Mouse (Mus musculus) olfactory bulb, adult 2 months (tissue): ENCODE results near the gene Inca1. TPM values are rescaled to one million over a fixed set of nuclear protein-coding genes. Genes with fewer than 3 reads are reported as not detected.
A peak's percentile ranks its signal among the peaks of the same experiment; 100 is the strongest.

Source experiments
- H3K27ac ChIP-seq: fragments of 200-500 bp; 2 replicates; pipeline ENCODE4 v1.5.1; 2012; ENCODE audit warnings: low read depth, low read length; ENCODE audit not compliant: insufficient read depth
- H3K4me1 ChIP-seq: fragments of 200-500 bp; 2 replicates; pipeline ENCODE4 v1.6.1; 2012; ENCODE audit warnings: low read length; ENCODE audit not compliant: control insufficient read depth, insufficient read depth
- H3K4me3 ChIP-seq: fragments of 200-500 bp; 2 replicates; pipeline ENCODE4 v1.5.1; 2012; ENCODE audit warnings: mild to moderate bottlenecking, low read depth, low read length, moderate library complexity; ENCODE audit not compliant: insufficient read depth
- CTCF ChIP-seq: fragments of 200-500 bp; IDR thresholded peaks from 2 replicates; pipeline ENCODE4 v1.5.1; 2012; ENCODE audit warnings: low read depth, mild to moderate bottlenecking, low read length, moderate library complexity; ENCODE audit not compliant: insufficient read depth
- POLR2A ChIP-seq: fragments of 200-500 bp; IDR thresholded peaks from 2 replicates; pipeline ENCODE4 v1.6.1; 2012; ENCODE audit warnings: mild to moderate bottlenecking, low read depth, low read length, moderate library complexity; ENCODE audit not compliant: insufficient read depth
- WGBS: fragments of 180-500 bp; shearing (Covaris S2); methylation state at CpG from one replicate; pipeline ENCODE4 v1.1.7; 2018; 5-methylcytosine and 5-hydroxymethylcytosine counted together
- polyA plus RNA-seq: library from polyadenylated mRNA; stranded (reverse); fragments of >200 nt; gene quantifications from 2 replicates; pipeline ENCODE4 v1.2.4, GENCODE M21; 2012; ENCODE audit warnings: low replicate concordance; ENCODE audit not compliant: missing spikeins, insufficient read depth, insufficient read length

Inca1 gene
- polyA plus RNA-seq, 1 experiment = not detected

DNA sequence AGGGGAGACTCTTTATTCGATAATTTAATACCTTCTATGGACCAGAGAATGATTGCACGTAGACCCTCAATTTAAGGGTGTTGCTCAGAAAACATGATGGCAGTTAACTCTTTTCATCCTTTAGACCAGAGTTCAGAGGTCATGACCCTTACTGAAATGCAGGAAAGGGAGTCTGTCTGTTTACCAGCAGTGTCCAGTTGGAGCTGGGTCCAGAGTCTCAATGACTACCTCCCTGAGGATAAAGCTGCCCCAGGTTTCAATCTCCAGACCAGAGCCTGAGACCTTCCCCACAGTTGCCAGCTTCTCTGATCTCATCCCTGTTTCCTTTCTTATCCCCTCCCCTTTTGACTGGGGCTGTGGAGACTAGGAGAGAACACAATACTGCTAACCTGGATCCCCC, 21.4 kb downstream of the Inca1 start:
- H3K4me1 ChIP-seq = peaks cover 10% of the 10 kb centered on the region
- no peak for TF ChIP-seq CTCF
- H3K4me3 ChIP-seq = no peak overlapping the region
- H3K27ac ChIP-seq = no peak overlapping the region
- WGBS = 88% methylated on average over 2 of the region's 2 CpGs

DNA sequence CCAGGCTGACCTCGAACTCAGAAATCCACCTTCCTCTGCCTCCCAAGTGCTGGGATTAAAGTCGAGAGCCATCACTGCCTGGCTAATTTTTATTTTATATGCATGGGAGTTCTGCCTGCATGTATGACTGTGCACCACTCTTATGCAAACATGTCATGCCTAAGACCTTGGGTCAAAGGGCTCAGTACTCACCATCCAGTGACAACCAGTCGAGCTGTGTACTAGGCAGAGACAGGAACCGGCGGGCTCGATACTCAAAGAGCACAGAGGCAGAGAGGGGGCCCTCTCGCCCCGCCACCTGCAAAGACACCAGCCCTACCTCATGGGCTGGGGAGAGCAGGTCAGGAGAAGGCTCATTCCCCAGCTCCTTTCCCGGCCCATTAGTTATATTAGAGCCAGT, 21.9 kb downstream of the Inca1 start:
- Histone ChIP-seq H3K4me3 (no peak overlapping the region), H3K27ac (no peak overlapping the region), H3K4me1 (peaks cover 10% of the 10 kb centered on the region)
- TF ChIP-seq CTCF (no peak), POLR2A (no peak)
- WGBS = 87% methylated on average over 9 of the region's 9 CpGs

DNA sequence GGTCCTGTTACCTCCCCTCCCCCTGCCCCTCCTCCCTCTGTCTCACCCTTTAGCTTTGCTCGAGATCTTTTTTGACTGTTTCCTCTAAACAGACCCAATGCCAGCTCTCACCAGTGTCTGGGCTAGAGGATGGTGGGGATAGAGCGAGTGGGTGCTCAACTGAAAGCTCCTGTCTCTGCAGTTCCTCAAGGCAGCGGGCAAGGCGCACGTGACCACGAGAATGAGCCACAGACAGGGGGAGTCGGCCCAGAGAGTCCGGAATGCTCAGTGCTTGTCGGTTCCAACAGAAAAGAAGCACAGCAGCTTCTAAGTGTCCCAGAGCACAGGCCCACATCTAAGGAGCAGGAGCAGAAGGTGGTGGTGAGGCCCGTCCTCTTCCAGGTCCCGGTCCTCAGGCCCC, 25.5 kb downstream of the Inca1 start:
- peaks cover 15% of the 10 kb centered on the region for H3K4me1 ChIP-seq
- H3K27ac ChIP-seq = no peak overlapping the region
- TF ChIP-seq CTCF = no peak
- TF ChIP-seq POLR2A = no peak
- H3K4me3 ChIP-seq = no peak overlapping the region
- WGBS = 64% methylated on average over 11 of the region's 11 CpGs

DNA sequence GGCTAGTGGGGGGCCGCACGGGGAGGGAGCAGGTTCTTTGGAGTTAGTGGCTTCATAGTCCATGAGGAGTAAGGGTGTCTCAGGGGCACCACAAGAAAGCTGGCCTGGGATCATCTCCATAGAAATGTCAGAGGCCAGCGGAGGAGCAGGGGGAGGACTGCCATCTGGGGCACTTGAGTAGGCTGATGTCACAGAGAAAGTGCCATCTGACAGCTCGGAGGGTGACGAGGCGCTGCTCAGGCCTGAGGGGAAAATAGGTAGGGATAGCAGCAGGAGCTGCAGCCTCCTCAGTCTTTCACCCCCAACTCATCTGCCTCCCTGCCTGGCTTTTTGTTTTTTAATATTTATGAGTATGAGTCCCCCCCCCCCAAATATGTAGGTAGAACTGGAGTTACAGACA, 25.9 kb downstream of the Inca1 start:
- 66% methylated on average over 6 of the region's 6 CpGs for WGBS
- Histone ChIP-seq H3K4me3 (no peak overlapping the region), H3K27ac (0 out of 2 replicates have a peak overlapping the region, but pooled peaks have one; percentile 16), H3K4me1 (peaks cover 15% of the 10 kb centered on the region)
- TF ChIP-seq CTCF (no peak), POLR2A (no peak)

DNA sequence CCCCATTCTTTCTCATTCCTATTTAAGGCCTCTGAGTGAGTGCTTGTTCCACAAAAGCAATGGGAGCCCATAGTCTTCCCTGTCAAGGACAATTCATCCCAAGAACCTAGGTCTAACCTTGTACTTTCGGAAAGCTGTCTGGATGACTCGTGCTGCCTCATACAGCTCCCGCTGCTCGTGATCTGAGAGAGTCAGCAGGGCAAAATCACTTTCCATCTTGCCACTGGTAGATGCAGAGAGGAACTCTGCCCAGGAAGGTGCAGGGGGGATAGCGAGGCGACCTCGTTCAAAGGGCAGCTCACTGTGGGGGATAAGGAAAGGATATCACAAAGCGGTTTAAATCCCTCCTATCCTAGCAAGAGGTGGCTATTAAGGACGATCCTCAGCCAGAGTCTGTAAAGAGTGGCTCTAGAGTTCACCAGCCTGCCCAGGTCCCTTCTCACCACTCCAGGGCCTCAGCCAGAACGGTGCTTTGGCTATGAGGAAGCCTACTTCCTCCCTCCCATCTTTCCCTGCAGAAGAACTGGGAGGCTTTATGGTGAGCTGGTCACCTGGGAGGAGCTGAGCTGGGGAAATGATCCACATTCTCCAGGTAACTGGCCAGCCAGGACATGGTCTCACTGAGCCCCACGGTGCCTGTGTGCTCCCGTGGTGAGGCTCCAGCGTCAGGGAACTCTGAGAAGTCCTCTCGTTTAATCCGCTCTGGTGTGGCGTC, 28.5 kb downstream of the Inca1 start:
- Histone ChIP-seq H3K4me3 (no peak overlapping the region), H3K27ac (peak overlapping the region; percentile 43; the same call in 1 of the 2 replicates), H3K4me1 (peaks cover 15% of the 10 kb centered on the region)
- no peak for TF ChIP-seq POLR2A
- no peak for TF ChIP-seq CTCF
- WGBS = 73% methylated on average over 16 of the region's 16 CpGs

DNA sequence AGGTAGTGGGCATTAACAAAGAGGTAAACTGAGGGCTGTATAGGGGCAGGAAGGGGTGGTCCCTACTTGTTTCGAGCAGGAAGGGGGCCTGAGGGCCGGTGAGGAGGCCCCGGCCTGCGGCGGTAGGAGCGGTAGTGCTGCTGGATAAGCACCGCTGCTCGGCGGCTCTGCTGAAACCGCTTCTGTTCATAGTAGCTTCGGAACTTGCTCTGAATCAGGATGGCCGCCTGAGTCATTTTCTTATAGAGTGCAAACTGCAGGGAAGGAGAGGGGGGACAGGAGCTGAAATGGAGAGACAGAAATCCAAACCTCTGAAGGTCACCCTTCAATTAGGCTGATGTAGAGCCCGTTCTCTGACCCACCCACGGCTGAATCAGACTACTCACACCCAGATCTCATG, 29.5 kb downstream of the Inca1 start:
- no peak for TF ChIP-seq CTCF
- no peak for TF ChIP-seq POLR2A
- peaks cover 15% of the 10 kb centered on the region for H3K4me1 ChIP-seq
- WGBS = 14% methylated on average over 14 of the region's 14 CpGs
- peak overlapping the region; percentile 96 for H3K27ac ChIP-seq
- peak overlapping the region; percentile 70 for H3K4me3 ChIP-seq

DNA sequence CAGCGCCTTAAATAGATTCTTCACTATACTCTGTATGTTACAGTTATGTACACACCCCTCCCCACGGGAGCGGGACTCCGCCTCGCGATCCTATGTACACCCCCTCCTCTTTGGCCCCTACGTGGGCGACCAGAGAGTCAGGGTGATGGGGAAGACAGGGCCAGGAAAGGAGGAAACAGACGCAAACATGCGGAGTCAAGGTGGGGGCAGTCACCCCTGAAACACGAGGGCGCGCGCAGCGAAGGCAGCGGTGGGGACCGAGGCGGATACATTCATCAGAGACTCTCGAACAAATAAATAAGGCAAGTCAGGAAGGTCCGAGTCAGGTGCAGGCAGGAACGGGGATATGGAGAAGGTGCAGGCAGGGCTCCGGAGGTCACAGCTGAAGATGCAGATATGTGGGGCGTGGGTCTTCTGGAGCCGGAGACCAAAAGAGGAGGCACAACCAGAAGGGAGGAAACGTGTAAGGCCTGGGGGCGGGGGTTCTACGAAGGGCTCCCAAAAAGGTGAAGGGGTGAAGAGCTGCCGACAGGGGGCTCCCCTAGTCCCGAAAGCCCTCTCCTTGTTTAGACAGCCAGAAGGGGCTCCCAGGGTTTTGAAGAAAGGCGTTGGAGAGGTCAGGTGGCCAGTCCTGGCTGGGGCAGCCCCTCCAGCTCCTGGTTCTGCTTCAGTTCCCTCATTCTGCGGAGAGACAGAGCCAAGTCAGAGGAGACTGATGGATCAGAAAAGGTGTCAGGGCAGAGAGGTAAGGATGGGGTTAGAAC, 30.2 kb downstream of the Inca1 start:
- Histone ChIP-seq H3K4me1 (peaks cover 15% of the 10 kb centered on the region), H3K4me3 (peak overlapping the region; percentile 70), H3K27ac (peak overlapping the region; percentile 96)
- WGBS = under 1% methylated on average over 31 of the region's 31 CpGs
- TF ChIP-seq POLR2A = no peak
- TF ChIP-seq CTCF = no peak

DNA sequence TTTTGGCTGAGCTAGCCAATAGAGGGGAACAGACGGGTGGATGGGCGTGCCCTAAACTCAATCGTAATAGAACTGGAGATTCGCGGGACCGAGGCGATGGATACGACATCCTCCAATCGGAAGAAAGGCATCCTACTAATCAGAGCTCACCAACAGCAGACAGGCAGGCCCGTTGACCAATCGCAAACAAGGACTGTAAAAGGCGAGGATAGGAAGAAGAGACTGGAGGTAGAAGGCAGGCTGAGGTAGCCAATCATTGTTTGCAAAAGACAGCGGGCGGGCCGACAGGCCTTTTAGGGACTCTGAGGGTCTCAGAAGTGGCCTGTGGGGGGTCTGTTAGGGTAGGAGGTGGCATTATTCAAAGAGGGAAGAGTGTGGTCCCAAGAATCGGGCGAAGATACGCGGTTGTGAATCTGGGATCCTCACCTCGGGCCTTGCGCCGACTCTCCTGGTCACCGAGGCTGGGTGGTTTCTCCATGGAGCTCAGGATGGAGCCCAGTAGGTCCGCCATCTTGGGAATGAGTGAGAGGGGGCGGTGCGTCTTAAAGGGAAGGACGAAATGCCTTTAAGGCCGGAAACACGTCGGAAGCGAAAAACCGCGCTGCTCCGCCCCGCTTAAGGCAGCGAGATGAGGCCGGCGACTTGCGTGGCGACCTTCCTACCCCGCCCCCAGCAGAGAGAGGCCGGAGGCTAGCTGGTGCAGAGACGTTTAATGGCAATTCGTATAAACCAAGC, 31.0 kb downstream of the Inca1 start, which contains the start of gene Spag7:
Gene Spag7 (minus strand): TSS at position 646 of the 735 bp plus-strand sequence.
- under 1% methylated on average over 44 of the region's 44 CpGs for WGBS
- peak; percentile 86 for TF ChIP-seq POLR2A
- TF ChIP-seq CTCF = no peak
- peak within 1 kb of the TSS; percentile 70 for H3K4me3 ChIP-seq
- H3K4me1 ChIP-seq = peaks cover 15% of the 10 kb centered on the region
- H3K27ac ChIP-seq = peak within 1 kb of the TSS; percentile 96
